Mouse (Mus musculus) adrenal gland, adult 18-20 months (tissue): ENCODE data around the gene Rhog. TPM values are rescaled to one million over a fixed set of nuclear protein-coding genes. Genes with fewer than 3 reads are reported as not detected.
"Not testable (repeated sequence)": the region's sequence is repeated elsewhere in the genome, so short reads cannot be mapped to it uniquely, and the experiment has no call there.

Experiments
- DNase-seq, 2 experiments: peaks; one replicate each; pipeline ENCODE4 v3.0.0; 2021 to 2022; ENCODE audit warnings: low spot score in 2 of 2
- long read RNA-seq, 2 experiments: library from polyadenylated mRNA; stranded (forward); transcript quantifications; one replicate each; pipeline ENCODE4 v2.0.0; 2021
- total RNA-seq, 2 experiments: library from RNA; stranded (reverse); gene quantifications; 1 replicate in 1 of 2; 2 replicates in 1 of 2; pipeline ENCODE4 v1.2.3; 2021

Rhog gene
- 10 to 100 TPM; 43.5 to 55.7 TPM for total RNA-seq
- long read RNA-seq, experiment 1, transcript Rhog-201 (2 exons, 1,269 nt) = major isoform, 15 of 16 reads
- long read RNA-seq, experiment 1, partial matches to known transcripts = 1 of 16 reads
- long read RNA-seq, experiment 1, other reads (novel, unspliced or antisense) = 0 of 16 reads
- long read RNA-seq, experiment 2, transcript Rhog-201 (2 exons, 1,269 nt) = major isoform, 7 of 16 reads
- long read RNA-seq, experiment 2, partial matches to known transcripts = 9 of 16 reads
- long read RNA-seq, experiment 2, other reads (novel, unspliced or antisense) = 0 of 16 reads

- no peak for DNase-seq
These were observed at the start of gene Rhog for GRCm38 (mm10) chr7:102255954-102256353. Gene Rhog, minus strand, starts transcription at chr7:102256054.

GRCm38 (mm10) chr7:102305596-102305995 lies 49.7 kb upstream of the Rhog start:
- DNase-seq = no peak

- DNase-seq = no peak
These were observed 46.6 kb upstream of the Rhog start for GRCm38 (mm10) chr7:102302471-102302870.

- no peak for DNase-seq
These were observed 44.9 kb upstream of the Rhog start for GRCm38 (mm10) chr7:102300761-102301160.

- DNase-seq = no peak
These were observed 37.4 kb upstream of the Rhog start for GRCm38 (mm10) chr7:102293234-102293633.

GRCm38 (mm10) chr7:102292228-102292627 lies 36.4 kb upstream of the Rhog start:
- no peak for DNase-seq

GRCm38 (mm10) chr7:102289466-102289865 lies 33.6 kb upstream of the Rhog start:
- DNase-seq = no peak

- no peak for DNase-seq
These were observed 26.4 kb upstream of the Rhog start for GRCm38 (mm10) chr7:102282261-102282660.

- DNase-seq = no peak
These were observed 25.5 kb upstream of the Rhog start for GRCm38 (mm10) chr7:102281403-102281802.

GRCm38 (mm10) chr7:102272422-102272948 lies 16.6 kb upstream of the Rhog start:
- no peak for DNase-seq

- no peak for DNase-seq
These were observed 12.5 kb upstream of the Rhog start for GRCm38 (mm10) chr7:102268395-102268748.

GRCm38 (mm10) chr7:102267601-102268394 lies 11.9 kb upstream of the Rhog start, which contains the start of gene Stim1:
Gene Stim1, plus strand, starts transcription at chr7:102267806.
- DNase-seq = peak in 1 of 2 experiments; percentile 73

GRCm38 (mm10) chr7:102267113-102267579 lies 11.3 kb upstream of the Rhog start:
- peak; percentile 95 for DNase-seq

- no peak for DNase-seq
These were observed 10.7 kb upstream of the Rhog start for GRCm38 (mm10) chr7:102266401-102267042.

- DNase-seq = not testable (repeated sequence)
These were observed 10.2 kb upstream of the Rhog start for GRCm38 (mm10) chr7:102266021-102266400.

- DNase-seq = no peak
These were observed 7.2 kb upstream of the Rhog start for GRCm38 (mm10) chr7:102263020-102263419.

- no peak for DNase-seq
These were observed 4.7 kb upstream of the Rhog start for GRCm38 (mm10) chr7:102260518-102260917.

GRCm38 (mm10) chr7:102259716-102260479 lies 4.0 kb upstream of the Rhog start:
- no peak for DNase-seq

- DNase-seq = no peak
These were observed 2.9 kb upstream of the Rhog start for GRCm38 (mm10) chr7:102258753-102259152.

GRCm38 (mm10) chr7:102258189-102258588 lies 2.3 kb upstream of the Rhog start:
- DNase-seq = peak; percentile 74 to 84

- DNase-seq = no peak
These were observed 782 bp upstream of the Rhog start for GRCm38 (mm10) chr7:102256636-102257035.
